Mouse (Mus musculus) C2C12 (cell line): ENCODE measurements at regions not wholly inside any gene's neighbourhood (a gene's known extent, or its start where the extent isn't known, plus 50 kb on each side); places are given as distances from the start of the nearest gene placed in this dataset.

Source experiments
- CTCF ChIP-seq: IDR thresholded peaks from one replicate; pipeline ENCODE4 v1.5.1; 2011; ENCODE audit not compliant: control insufficient read depth, insufficient read depth, insufficient read length
- FOSL1 ChIP-seq: IDR thresholded peaks from one replicate; pipeline ENCODE4 v1.8.0; 2011; ENCODE audit warnings: mild to moderate bottlenecking, low read length; ENCODE audit not compliant: poor library complexity, insufficient read depth, severe bottlenecking
- MYOD1 ChIP-seq: IDR thresholded peaks from one replicate; pipeline ENCODE4 v1.6.1; 2011; ENCODE audit warnings: low read depth; ENCODE audit not compliant: control insufficient read depth, insufficient read length
- MYOG ChIP-seq: IDR thresholded peaks from one replicate; pipeline ENCODE4 v1.6.1; 2011; ENCODE audit not compliant: control insufficient read depth, insufficient read length; ENCODE audit errors: extremely low read depth

GRCm38 (mm10) chrX:135080380-135081158 is 71.6 kb upstream of the Zmat1 start:
- TF ChIP-seq CTCF (no peak), MYOD1 (no peak), MYOG (no peak), FOSL1 (no peak)
